ENCODE assay signal across 9 mouse cellular contexts in genomic region chr11:117786294-117786693, GRCm38 (mm10). TPM values are rescaled to one million over a fixed set of nuclear protein-coding genes. Genes with fewer than 3 reads are reported as not detected.
DNase-seq lines count a peak whose midpoint lies in the region; ATAC-seq and TF ChIP-seq lines count a peak whose summit lies in the region.
"Had no signal": no experiment of that assay in that cellular context is flagged by ENCODE, and none has a peak within 500 bp of the region (broad histone marks: within the 10 kb centered on the region; RNA-seq: fewer than 3 reads in every experiment).

No protein-coding gene starts in this region.

- 10% methylated on average over 10 of the region's 10 CpGs for WGBS in intestine, postnatal 0 days
- WGBS in intestine, embryonic 16.5 days = 11% methylated on average over 10 of the region's 10 CpGs
- WGBS in liver, embryonic 13.5 days (ENCODE audit: insufficient replicate concordance) = 21% methylated on average over 10 of the region's 10 CpGs
- WGBS in small intestine, adult 2 months = 10% methylated on average over 10 of the region's 10 CpGs

- TF ChIP-seq CTCF in intestine, postnatal 0 days (IDR thresholded peaks at IDR 0.05; ENCODE audit: low read depth) = peak; percentile 87
- TF ChIP-seq CTCF in small intestine, adult 2 months (IDR thresholded peaks at IDR 0.05; ENCODE audit: extremely low read depth, insufficient read length, insufficient replicate concordance, low read depth, low read length) = peak; percentile 67; the same call in 1 of the 2 replicates

- no peak for ATAC-seq in intestine, postnatal 0 days
- no peak for ATAC-seq in intestine, embryonic 16.5 days
- no peak for ATAC-seq in liver, embryonic 13.5 days (ENCODE audit: low read depth)

- peaks cover 13% of the 10 kb centered on the region; the same call in 1 of the 2 replicates for H3K4me1 ChIP-seq in intestine, postnatal 0 days (replicated peaks; ENCODE audit: control insufficient read depth, insufficient read depth, low read length)
- H3K4me1 ChIP-seq in intestine, embryonic 16.5 days (ENCODE audit: control insufficient read depth, insufficient read depth, low read length) = peaks cover 17% of the 10 kb centered on the region
- peaks cover 10 to 29% of the 10 kb centered on the region in 2 experiments; a peak in 3 of 4 replicates for H3K4me1 ChIP-seq in ES-E14 (ENCODE audit: control insufficient read depth in 2 of 2, insufficient read depth in 2 of 2, low read length in 2 of 2, poor library complexity in 1 of 2)
- H3K4me1 ChIP-seq in liver, embryonic 13.5 days (replicated peaks) = peaks cover 69% of the 10 kb centered on the region
- peaks cover 17% of the 10 kb centered on the region for H3K4me1 ChIP-seq in small intestine, adult 2 months (ENCODE audit: control insufficient read depth, insufficient read depth, insufficient read length, low read length)

- H3K27ac ChIP-seq in intestine, postnatal 0 days (ENCODE audit: low read depth, low read length) = no peak overlapping the region
- no peak overlapping the region for H3K27ac ChIP-seq in intestine, embryonic 16.5 days (ENCODE audit: low read length)
- H3K27ac ChIP-seq in ES-E14 (ENCODE audit: insufficient read depth, low read depth, low read length, poor library complexity, severe bottlenecking) = no peak overlapping the region
- H3K27ac ChIP-seq in liver, embryonic 13.5 days = peak overlapping the region; percentile 100
- no peak overlapping the region for H3K27ac ChIP-seq in small intestine, adult 2 months (ENCODE audit: insufficient read depth, low read depth, low read length)
- H3K27ac ChIP-seq: limb, embryonic 15.5 days had no signal

- H3K36me3 ChIP-seq in intestine, postnatal 0 days (ENCODE audit: control insufficient read depth, insufficient read depth) = no peaks in the 10 kb centered on the region
- H3K36me3 ChIP-seq in intestine, embryonic 16.5 days (ENCODE audit: control insufficient read depth, insufficient read depth, low read length) = no peaks in the 10 kb centered on the region
- H3K36me3 ChIP-seq in ES-E14 (ENCODE audit: control insufficient read depth, insufficient read depth, low read length, poor library complexity, severe bottlenecking) = no peaks in the 10 kb centered on the region
- H3K36me3 ChIP-seq in liver, embryonic 13.5 days = peaks cover 58% of the 10 kb centered on the region
- no peaks in the 10 kb centered on the region for H3K36me3 ChIP-seq in small intestine, adult 2 months (ENCODE audit: control insufficient read depth, insufficient read depth, low read length)
- H3K36me3 ChIP-seq: limb, embryonic 15.5 days had no signal

- H3K4me3 ChIP-seq in intestine, postnatal 0 days (ENCODE audit: low read depth, low read length) = no peak overlapping the region
- no peak overlapping the region for H3K4me3 ChIP-seq in intestine, embryonic 16.5 days (ENCODE audit: low read length)
- no peak overlapping the region for H3K4me3 ChIP-seq in ES-E14 (ENCODE audit: insufficient read depth in 1 of 2, low read depth in 1 of 2, low read length in 2 of 2, poor library complexity in 1 of 2, severe bottlenecking in 1 of 2)
- H3K4me3 ChIP-seq in liver, embryonic 13.5 days (replicated peaks) = peak overlapping the region; percentile 13; the same call in 1 of the 2 replicates
- no peak overlapping the region for H3K4me3 ChIP-seq in small intestine, adult 2 months (ENCODE audit: low read depth, low read length)
- H3K4me3 ChIP-seq: limb, embryonic 15.5 days had no signal

- no peaks in the 10 kb centered on the region for H3K27me3 ChIP-seq in intestine, postnatal 0 days (replicated peaks; ENCODE audit: control insufficient read depth, insufficient read depth, low read length)
- H3K27me3 ChIP-seq in intestine, embryonic 16.5 days (replicated peaks; ENCODE audit: control insufficient read depth, insufficient read depth, low read length) = no peaks in the 10 kb centered on the region
- H3K27me3 ChIP-seq in liver, embryonic 13.5 days = no peaks in the 10 kb centered on the region
- no peaks in the 10 kb centered on the region for H3K27me3 ChIP-seq in small intestine, adult 2 months (ENCODE audit: control insufficient read depth, insufficient read depth, low read length)

- no peak overlapping the region for H3K4me2 ChIP-seq in intestine, postnatal 0 days (replicated peaks; ENCODE audit: low read depth)
- no peak overlapping the region for H3K4me2 ChIP-seq in intestine, embryonic 16.5 days (ENCODE audit: low read depth, low read length)
- H3K4me2 ChIP-seq in liver, embryonic 13.5 days = peak overlapping the region; percentile 98
- H3K4me2 ChIP-seq: limb, embryonic 15.5 days had no signal

- H3K9me3 ChIP-seq in intestine, postnatal 0 days (ENCODE audit: control insufficient read depth) = no peaks in the 10 kb centered on the region
- H3K9me3 ChIP-seq in intestine, embryonic 16.5 days (ENCODE audit: control insufficient read depth, low read length) = no peaks in the 10 kb centered on the region
- no peaks in the 10 kb centered on the region for H3K9me3 ChIP-seq in ES-E14 (ENCODE audit: control insufficient read depth, insufficient read depth, low read depth, low read length)
- no peaks in the 10 kb centered on the region for H3K9me3 ChIP-seq in liver, embryonic 13.5 days (replicated peaks)
- H3K9me3 ChIP-seq: limb, embryonic 15.5 days had no signal

- DNase-seq in ES-E14 (ENCODE audit: low read depth, low spot score) = no peak
- peak; percentile 58 for DNase-seq in cerebellum, adult 8-10 months
- DNase-seq in heart, postnatal 4 days = peak; percentile 69
- peak; percentile 53 for DNase-seq in liver, embryonic 13.5 days
- no peak for DNase-seq in ovary, postnatal 14 days (ENCODE audit: low spot score)

- no peak overlapping the region for H3K9ac ChIP-seq in intestine, postnatal 0 days (ENCODE audit: low read depth, low read length)
- no peak overlapping the region for H3K9ac ChIP-seq in intestine, embryonic 16.5 days (ENCODE audit: low read depth, low read length)
- H3K9ac ChIP-seq in ES-E14 (ENCODE audit: insufficient read depth, low read depth, low read length, poor library complexity, severe bottlenecking) = no peak overlapping the region
- H3K9ac ChIP-seq in liver, embryonic 13.5 days = peak overlapping the region; percentile 97; the same call in 1 of the 2 replicates
- H3K9ac ChIP-seq: limb, embryonic 15.5 days had no signal

- no peak for TF ChIP-seq POLR2A in small intestine, adult 2 months (IDR thresholded peaks at IDR 0.05; ENCODE audit: low read depth, low read length)

- in situ Hi-C loops in ES-E14 (cut with MboI; ENCODE audit: low sequenced_read_pairs in 2 of 2, unreplicated experiment in 2 of 2) = no loop called here

TF ChIP-seq in ES-E14, 5 proteins besides CTCF, POLR2A, EP300 and RAD21:
- TF ChIP-seq ZC3H11A (IDR thresholded peaks at IDR 0.05; ENCODE audit: borderline replicate concordance, low read depth, low read length) (peak; percentile 27; the same call in 1 of the 2 replicates), MAFK (IDR thresholded peaks at IDR 0.05; ENCODE audit: insufficient read depth, low read depth, low read length) (no peak)

RNA-seq across cellular contexts. Expression of gene Tmc6, which starts 4.3 kb away (rescaled TPM):
- 23.8 and 26.3 TPM in 2 replicates for polyA plus RNA-seq in intestine, postnatal 0 days (2015; fragmentation: Nextera tagmentation; extraction: Ambion mirVana)
- 37.5 and 39.8 TPM in 2 replicates for polyA plus RNA-seq in intestine, embryonic 16.5 days (2015; fragmentation: Nextera tagmentation; extraction: Ambion mirVana)
- 36.0 and 79.1 TPM in 2 replicates for total RNA-seq in ES-E14 (2012; rRNA removed)
- total RNA-seq in heart, postnatal 4 days (2021) = 10 to 100 TPM; 26.4 to 28.6 TPM
- 53.0 and 53.7 TPM in 2 replicates for polyA plus RNA-seq in liver, embryonic 13.5 days (2015; fragmentation: Nextera tagmentation; extraction: Ambion mirVana)
- polyA plus RNA-seq in small intestine, adult 2 months (2012; rRNA removed) = 53.5 and 84.7 TPM in 2 replicates

RNA-seq across cellular contexts. Expression of gene Tmc8, which starts 4.4 kb away (rescaled TPM):
- 18.2 TPM in 2 replicates for polyA plus RNA-seq in intestine, postnatal 0 days (2015; fragmentation: Nextera tagmentation; extraction: Ambion mirVana)
- 14.5 and 17.4 TPM in 2 replicates for polyA plus RNA-seq in intestine, embryonic 16.5 days (2015; fragmentation: Nextera tagmentation; extraction: Ambion mirVana)
- 3.9 and 7.6 TPM in 2 replicates for total RNA-seq in ES-E14 (2012; rRNA removed)
- total RNA-seq in heart, postnatal 4 days (2021) = 1 to 10 TPM; 3.1 to 3.3 TPM
- 16.0 and 16.2 TPM in 2 replicates for polyA plus RNA-seq in liver, embryonic 13.5 days (2015; fragmentation: Nextera tagmentation; extraction: Ambion mirVana)
- polyA plus RNA-seq in small intestine, adult 2 months (2012; rRNA removed) = 34.3 and 59.6 TPM in 2 replicates

RNA-seq across cellular contexts. Expression of gene 6030468B19Rik, which starts 11.2 kb away (rescaled TPM):
- not detected in 2 replicates for polyA plus RNA-seq in intestine, postnatal 0 days (2015; fragmentation: Nextera tagmentation; extraction: Ambion mirVana)
- polyA plus RNA-seq in intestine, embryonic 16.5 days (2015; fragmentation: Nextera tagmentation; extraction: Ambion mirVana) = 0.81 and 1.6 TPM in 2 replicates
- not detected in 2 replicates for total RNA-seq in ES-E14 (2012; rRNA removed)
- not detected for total RNA-seq in heart, postnatal 4 days (2021)
- 78.8 and 85.7 TPM in 2 replicates for polyA plus RNA-seq in liver, embryonic 13.5 days (2015; fragmentation: Nextera tagmentation; extraction: Ambion mirVana)
- 0.09 and 0.47 TPM in 2 replicates for polyA plus RNA-seq in small intestine, adult 2 months (2012; rRNA removed)

RNA-seq across cellular contexts. Expression of gene Gm20708, which starts 23.2 kb away (rescaled TPM):
- polyA plus RNA-seq in intestine, postnatal 0 days (2015; fragmentation: Nextera tagmentation; extraction: Ambion mirVana) = 0.29 and 0.37 TPM in 2 replicates
- 0.20 and 0.29 TPM in 2 replicates for polyA plus RNA-seq in intestine, embryonic 16.5 days (2015; fragmentation: Nextera tagmentation; extraction: Ambion mirVana)
- 0.40 and 0.42 TPM in 2 replicates for total RNA-seq in ES-E14 (2012; rRNA removed)
- total RNA-seq in heart, postnatal 4 days (2021) = 1 to 10 TPM; 2.7 to 3.5 TPM
- polyA plus RNA-seq in liver, embryonic 13.5 days (2015; fragmentation: Nextera tagmentation; extraction: Ambion mirVana) = 0.30 TPM in 1 of 2 replicates, not detected in the other
- 0.06 TPM in 1 of 2 replicates, not detected in the other for polyA plus RNA-seq in small intestine, adult 2 months (2012; rRNA removed)

RNA-seq across cellular contexts. Expression of gene Syngr2, which starts 23.2 kb away (rescaled TPM):
- 116 and 129 TPM in 2 replicates for polyA plus RNA-seq in intestine, postnatal 0 days (2015; fragmentation: Nextera tagmentation; extraction: Ambion mirVana)
- 170 and 173 TPM in 2 replicates for polyA plus RNA-seq in intestine, embryonic 16.5 days (2015; fragmentation: Nextera tagmentation; extraction: Ambion mirVana)
- 69.6 and 98.0 TPM in 2 replicates for total RNA-seq in ES-E14 (2012; rRNA removed)
- 10 to 100 TPM; 81.2 to 85.1 TPM for total RNA-seq in heart, postnatal 4 days (2021)
- polyA plus RNA-seq in liver, embryonic 13.5 days (2015; fragmentation: Nextera tagmentation; extraction: Ambion mirVana) = 50.5 and 55.3 TPM in 2 replicates
- polyA plus RNA-seq in small intestine, adult 2 months (2012; rRNA removed) = 183 and 229 TPM in 2 replicates

Comparison
In these comparisons a context has a peak if more than half of its experiments do, and no peak if none do; other contexts are left out.
1. DNase-seq: peak in cerebellum, adult 8-10 months (single experiment), heart, postnatal 4 days (single experiment) and liver, embryonic 13.5 days (single experiment); none in ES-E14 (single experiment) and ovary, postnatal 14 days (single experiment).
2. RNA of gene 6030468B19Rik, which starts 11.2 kb away (polyA plus RNA-seq): 78.8 to 85.7 TPM in liver, embryonic 13.5 days; 0.81 to 1.6 TPM in intestine, embryonic 16.5 days, 0.09 to 0.47 TPM in small intestine, adult 2 months and not detected in intestine, postnatal 0 days; every median in the first group is over 10 times any median in the second.